ENCODE assay signal across 8 mouse cellular contexts in the genomic region with DNA sequence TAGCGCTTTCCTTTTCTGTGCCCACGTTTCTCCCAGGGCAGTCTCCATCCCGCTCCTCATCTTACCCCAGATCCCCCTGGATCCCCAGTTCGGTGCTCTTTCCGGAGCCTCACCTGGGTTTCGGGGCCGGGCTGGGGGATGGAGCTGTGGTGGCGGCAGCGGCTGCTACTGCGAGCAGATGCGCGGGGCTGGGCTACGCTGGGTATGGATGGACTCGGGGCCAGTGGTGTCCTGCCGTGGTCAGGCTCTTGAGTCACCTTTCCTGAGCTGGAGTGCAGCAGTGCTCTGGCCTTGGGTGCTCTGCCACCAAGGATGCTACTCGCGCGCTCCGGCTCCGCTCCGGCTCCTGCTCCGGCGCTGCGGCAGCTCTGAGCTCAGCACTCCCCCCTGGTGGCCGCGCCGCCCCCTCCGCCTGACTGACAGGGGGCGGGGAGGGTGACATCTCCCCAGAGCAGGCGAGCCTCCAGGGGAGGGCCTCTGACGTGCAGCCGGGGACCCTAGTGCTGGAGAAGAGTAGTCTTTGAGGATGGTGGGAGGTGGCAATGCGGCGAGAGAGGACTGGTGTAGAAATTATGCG. TPM values are rescaled to one million over a fixed set of nuclear protein-coding genes. Genes with fewer than 3 reads are reported as not detected.
A peak's percentile ranks its signal among the peaks of the same experiment; 100 is the strongest.
DNase-seq lines count a peak whose midpoint lies in the region; ATAC-seq and TF ChIP-seq lines count a peak whose summit lies in the region.

Gene Sncb (minus strand): TSS at position 404 of the 577 bp plus-strand sequence.

- peak within 1 kb of the TSS; percentile 39 for H3K4me3 ChIP-seq in testis, adult 2 months (ENCODE audit: control insufficient read depth, low read depth, low read length)
- peak within 1 kb of the TSS; percentile 29 for H3K4me3 ChIP-seq in kidney, embryonic 14.5 days (ENCODE audit: low read length)
- peak within 1 kb of the TSS; percentile 27 for H3K4me3 ChIP-seq in liver, embryonic 11.5 days (ENCODE audit: low read depth, low read length)
- peak within 1 kb of the TSS; percentile 47 for H3K4me3 ChIP-seq in neural tube, embryonic 13.5 days

- H3K36me3 ChIP-seq in testis, adult 2 months (ENCODE audit: control insufficient read depth, insufficient read depth, low read length): no peaks in the 10 kb centered on the region
- H3K36me3 ChIP-seq in kidney, embryonic 14.5 days (ENCODE audit: control insufficient read depth, insufficient read depth, low read length): no peaks in the 10 kb centered on the region
- H3K36me3 ChIP-seq in liver, embryonic 11.5 days (ENCODE audit: control insufficient read depth, insufficient read depth, low read length): no peaks in the 10 kb centered on the region
- no peaks in the 10 kb centered on the region for H3K36me3 ChIP-seq in neural tube, embryonic 13.5 days

- H3K27ac ChIP-seq in testis, adult 2 months (ENCODE audit: control insufficient read depth, insufficient read depth, low read depth, low read length): no peak within 1 kb of the TSS
- no peak within 1 kb of the TSS for H3K27ac ChIP-seq in kidney, embryonic 14.5 days (ENCODE audit: low read depth, low read length)
- no peak within 1 kb of the TSS for H3K27ac ChIP-seq in liver, embryonic 11.5 days (ENCODE audit: low read depth, low read length)
- H3K27ac ChIP-seq in neural tube, embryonic 13.5 days (replicated peaks): peak within 1 kb of the TSS; percentile 47; the same call in 1 of the 2 replicates

- no peak; the same call in 1 of the 2 replicates for TF ChIP-seq CTCF in testis, adult 2 months (IDR thresholded peaks at IDR 0.05; ENCODE audit: control insufficient read depth, insufficient read depth, insufficient replicate concordance, low read depth, low read length)

- no peak within 1 kb of the TSS for H3K9ac ChIP-seq in kidney, embryonic 14.5 days (ENCODE audit: low read depth, low read length)
- no peak within 1 kb of the TSS for H3K9ac ChIP-seq in liver, embryonic 11.5 days (ENCODE audit: low read depth, low read length)
- peak within 1 kb of the TSS; percentile 68 for H3K9ac ChIP-seq in neural tube, embryonic 13.5 days

- no peaks in the 10 kb centered on the region for H3K27me3 ChIP-seq in testis, adult 2 months (ENCODE audit: control insufficient read depth, insufficient read depth, low read length)
- H3K27me3 ChIP-seq in kidney, embryonic 14.5 days (ENCODE audit: control insufficient read depth, insufficient read depth, low read length): peaks cover 44% of the 10 kb centered on the region
- H3K27me3 ChIP-seq in liver, embryonic 11.5 days (replicated peaks; ENCODE audit: control insufficient read depth, insufficient read depth, low read length): peaks cover 54% of the 10 kb centered on the region
- peaks cover 62% of the 10 kb centered on the region for H3K27me3 ChIP-seq in neural tube, embryonic 13.5 days

- 2% methylated on average over 27 of the region's 35 CpGs for WGBS in kidney, embryonic 14.5 days
- WGBS in liver, embryonic 11.5 days: 4% methylated on average over 35 of the region's 35 CpGs
- under 1% methylated on average over 35 of the region's 35 CpGs for WGBS in neural tube, embryonic 13.5 days

- peak; percentile 85 for ATAC-seq in common myeloid progenitor, adult 5-6 weeks (replicated peaks; ENCODE audit: low read depth, poor library complexity, severe bottlenecking)
- peak; percentile 62; the same call in 1 of the 2 replicates for ATAC-seq in kidney, embryonic 14.5 days (ENCODE audit: low FRiP score, low TSS enrichment)
- ATAC-seq in liver, embryonic 11.5 days (replicated peaks; ENCODE audit: low FRiP score): no peak
- ATAC-seq in neural tube, embryonic 13.5 days (ENCODE audit: low read depth): peak; percentile 87

- H3K9me3 ChIP-seq in kidney, embryonic 14.5 days (ENCODE audit: control insufficient read depth, low read length): peaks cover 4% of the 10 kb centered on the region; the same call in 1 of the 2 replicates
- no peaks in the 10 kb centered on the region for H3K9me3 ChIP-seq in liver, embryonic 11.5 days (ENCODE audit: control insufficient read depth, low read length)
- no peaks in the 10 kb centered on the region for H3K9me3 ChIP-seq in neural tube, embryonic 13.5 days

- H3K4me1 ChIP-seq in testis, adult 2 months (ENCODE audit: control insufficient read depth, insufficient read depth, low read length): peaks cover 10% of the 10 kb centered on the region; the same call in 1 of the 2 replicates
- 0 out of 2 replicates have a peak, but pooled peaks cover 3% of the 10 kb centered on the region for H3K4me1 ChIP-seq in kidney, embryonic 14.5 days (ENCODE audit: control insufficient read depth, insufficient read depth, low read length)
- no peaks in the 10 kb centered on the region for H3K4me1 ChIP-seq in liver, embryonic 11.5 days (replicated peaks; ENCODE audit: control insufficient read depth, insufficient read depth, low read length)
- H3K4me1 ChIP-seq in neural tube, embryonic 13.5 days (replicated peaks): peaks cover 22% of the 10 kb centered on the region

- TF ChIP-seq POLR2A in testis, adult 2 months (IDR thresholded peaks at IDR 0.05; ENCODE audit: control insufficient read depth, low read depth, low read length): no peak

- no peak for DNase-seq in testis, postnatal 14 days (ENCODE audit: low spot score)
- peak; percentile 72 for DNase-seq in gastrocnemius, postnatal 10 days
- DNase-seq in liver, embryonic 11.5 days (ENCODE audit: low spot score): peak; percentile 62
- DNase-seq in thymus, postnatal 0 days (ENCODE audit: low spot score): peak; percentile 62

- H3K4me2 ChIP-seq in kidney, embryonic 14.5 days (replicated peaks; ENCODE audit: low read depth, low read length): peak within 1 kb of the TSS; percentile 37
- peak within 1 kb of the TSS; percentile 55 for H3K4me2 ChIP-seq in liver, embryonic 11.5 days
- H3K4me2 ChIP-seq in neural tube, embryonic 13.5 days: peak within 1 kb of the TSS; percentile 70

RNA-seq across cellular contexts. Expression of gene Sncb, which starts in this region (rescaled TPM):
- polyA plus RNA-seq in testis, adult 2 months (2012; rRNA removed): 1.2 and 2.0 TPM in 2 replicates
- not detected in 2 replicates for total RNA-seq in common myeloid progenitor, adult 5-6 weeks (2017)
- 1 to 10 TPM in 1 of 2 experiments, under 1 TPM in 1; 0.40 to 1.1 TPM for total RNA-seq in gastrocnemius, postnatal 10 days (2021)
- polyA plus RNA-seq in kidney, embryonic 14.5 days (2014; fragmentation: Nextera tagmentation; extraction: Ambion mirVana): not detected in 2 replicates
- not detected in 2 replicates for polyA plus RNA-seq in liver, embryonic 11.5 days (2014; fragmentation: Nextera tagmentation; extraction: Ambion mirVana)
- polyA plus RNA-seq in neural tube, embryonic 13.5 days (2015; fragmentation: Nextera tagmentation; extraction: Ambion mirVana): 21.1 and 21.6 TPM in 2 replicates
- polyA plus RNA-seq in thymus, postnatal 0 days (2015; fragmentation: Nextera tagmentation; extraction: Ambion mirVana): 0.31 TPM in 1 of 2 replicates, not detected in the other

Comparison
In these comparisons a context has a peak if more than half of its experiments do, and no peak if none do; other contexts are left out.
1. Peak in ATAC-seq in common myeloid progenitor, adult 5-6 weeks; RNA of the gene not detected or under 1 TPM.
2. Peak in ATAC-seq, H3K4me3 ChIP-seq and H3K4me2 ChIP-seq in kidney, embryonic 14.5 days; RNA of the gene not detected or under 1 TPM.
3. Peak in DNase-seq, H3K4me3 ChIP-seq and H3K4me2 ChIP-seq in liver, embryonic 11.5 days; RNA of the gene not detected or under 1 TPM.
4. Peak in DNase-seq in thymus, postnatal 0 days; RNA of the gene not detected or under 1 TPM.